Mouse (Mus musculus): ENCODE data around the gene Gm10251.
"Not testable (repeated sequence)": the region's sequence is repeated elsewhere in the genome, so short reads cannot be mapped to it uniquely, and the experiment has no call there.

Gm10251 gene

GRCm38 (mm10) chr14:6684070-6684469 lies at the start of gene Gm10251:
Gene Gm10251 (minus strand): TSS chr14:6684170.
- not testable (repeated sequence) for DNase-seq (ENCODE audit: low spot score)

GRCm38 (mm10) chr14:6720151-6720550 lies 36.2 kb upstream of the Gm10251 start, which contains the start of gene Gm8050:
Gene Gm8050 (minus strand): TSS chr14:6720251.
- not testable (repeated sequence) for DNase-seq (ENCODE audit: low spot score)

- not testable (repeated sequence) for DNase-seq (ENCODE audit: low spot score)
These were observed 61.7 kb downstream of the Gm10251 start, which contains the start of gene Gm3460 for GRCm38 (mm10) chr14:6622318-6622717. Gene Gm3460 (minus strand): TSS chr14:6622418.

- DNase-seq (ENCODE audit: low spot score), result not testable (repeated sequence)
These were observed 77.5 kb downstream of the Gm10251 start for GRCm38 (mm10) chr14:6606436-6606835.

GRCm38 (mm10) chr14:6605004-6605403 lies 79.0 kb downstream of the Gm10251 start:
- peak; percentile 0 for DNase-seq (ENCODE audit: low spot score)

- DNase-seq (ENCODE audit: low spot score), result peak; percentile 25
These were observed 79.4 kb downstream of the Gm10251 start for GRCm38 (mm10) chr14:6604551-6604950.

GRCm38 (mm10) chr14:6590513-6590912 lies 93.5 kb downstream of the Gm10251 start, which contains the start of gene Gm3629:
Gene Gm3629 (minus strand): TSS chr14:6590613.
- DNase-seq (ENCODE audit: low spot score), result not testable (repeated sequence)

Data from lung, postnatal 25 days (tissue).